Mouse (Mus musculus): ENCODE measurements around the gene Supv3l1. TPM values are rescaled to one million over a fixed set of nuclear protein-coding genes. Genes with fewer than 3 reads are reported as not detected.
"Not testable (repeated sequence)": the region's sequence is repeated elsewhere in the genome, so short reads cannot be mapped to it uniquely, and the experiment has no call there.

Supv3l1 gene
- 19.5 and 28.8 TPM in 2 replicates for polyA plus RNA-seq (2011; ENCODE audit: insufficient read depth, insufficient read length, low replicate concordance, missing spikeins)

DNA sequence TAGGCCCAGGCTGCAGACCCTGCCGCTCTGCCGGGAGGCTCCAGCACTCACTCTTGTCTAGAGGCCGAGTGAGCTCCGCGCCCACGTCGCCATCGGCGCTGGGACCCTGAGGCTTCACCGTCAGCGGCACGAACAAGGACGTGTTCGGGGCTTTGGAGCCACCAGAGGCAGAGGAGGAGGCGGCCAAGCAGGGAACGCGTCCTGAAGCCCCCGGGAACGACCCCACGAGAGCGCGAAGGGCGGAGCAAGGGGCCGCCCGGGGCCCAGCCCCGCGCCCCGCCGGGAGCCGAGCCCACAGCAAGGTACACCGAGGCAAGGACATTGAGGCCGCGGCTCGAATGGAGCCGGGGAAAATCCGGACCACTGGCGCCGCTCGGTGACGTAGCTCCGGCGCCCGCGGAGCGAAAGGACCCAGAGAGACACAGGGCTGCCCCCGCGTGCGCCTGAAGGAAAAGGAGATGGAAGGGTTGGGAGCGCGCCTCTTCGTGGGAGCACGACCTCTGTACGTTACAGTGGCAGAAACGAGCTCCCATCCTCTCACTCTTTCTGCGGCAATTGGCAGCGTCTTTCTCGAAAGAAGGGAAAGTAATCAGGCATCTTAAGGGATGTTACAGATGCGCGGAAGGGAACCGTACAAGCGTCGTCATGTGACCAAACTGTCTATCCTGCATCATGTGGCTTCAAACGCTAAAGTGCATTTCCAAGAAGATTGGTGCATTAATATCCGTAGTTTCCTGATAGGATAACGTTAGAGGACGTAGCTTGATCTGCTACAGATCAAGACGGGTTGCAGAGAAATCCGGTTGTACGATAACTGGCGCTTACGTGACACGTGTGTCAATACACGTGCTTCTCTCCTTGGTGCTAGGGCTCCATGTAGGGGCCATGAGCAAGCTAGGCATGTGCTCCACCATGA lies at the start of gene Supv3l1, which contains the start of gene 4930507D05Rik:
Supv3l1 (minus strand) TSS at position 375 of the 916 bp plus-strand sequence.
4930507D05Rik (plus strand) TSS at position 126 of the 916 bp plus-strand sequence.
- H3K27ac ChIP-seq (ENCODE audit: control insufficient read depth, insufficient read depth, low read depth, low read length, poor library complexity): peak within 1 kb of the TSS; percentile 95
- H3K4me1 ChIP-seq (ENCODE audit: control insufficient read depth, insufficient read depth, low read length): peaks cover 1% of the 10 kb centered on the region; the same call in 1 of the 2 replicates
- peak within 1 kb of the TSS; percentile 95 for H3K4me3 ChIP-seq (replicated peaks; ENCODE audit: control insufficient read depth, low read depth, low read length)
- TF ChIP-seq POLR2A (IDR thresholded peaks at IDR 0.05; ENCODE audit: borderline replicate concordance, control insufficient read depth, low read depth, low read length) (peak; percentile 65; the same call in 1 of the 2 replicates), CTCF (IDR thresholded peaks at IDR 0.05; ENCODE audit: control insufficient read depth, insufficient read depth, low read length) (no peak)
- WGBS: under 1% methylated on average over 73 of the region's 73 CpGs

DNA sequence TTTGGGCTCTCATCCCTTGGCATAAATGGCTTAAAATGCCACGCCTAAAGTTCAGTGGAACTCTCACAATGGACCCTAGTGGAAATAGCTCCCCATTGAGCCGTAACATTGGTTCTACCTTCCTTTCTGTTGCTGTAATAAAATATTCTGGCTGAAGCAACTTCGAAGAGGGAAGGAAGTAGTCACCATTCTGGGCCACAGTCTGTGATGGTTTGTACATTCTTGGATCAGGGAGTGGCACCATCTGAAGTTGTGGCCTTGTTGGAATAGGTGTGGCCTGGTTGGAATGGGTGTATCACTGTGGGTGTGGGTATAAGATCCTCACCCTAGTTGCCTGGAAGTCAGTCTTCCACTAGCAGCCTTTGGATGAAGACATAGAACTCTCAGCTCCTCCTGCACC lies 42.1 kb upstream of the Supv3l1 start:
- not testable (repeated sequence) for H3K4me3 ChIP-seq (replicated peaks; ENCODE audit: control insufficient read depth, low read depth, low read length); H3K4me1 ChIP-seq (ENCODE audit: control insufficient read depth, insufficient read depth, low read length); H3K27ac ChIP-seq (ENCODE audit: control insufficient read depth, insufficient read depth, low read depth, low read length, poor library complexity)
- 42% methylated on average over 3 of the region's 3 CpGs for WGBS

DNA sequence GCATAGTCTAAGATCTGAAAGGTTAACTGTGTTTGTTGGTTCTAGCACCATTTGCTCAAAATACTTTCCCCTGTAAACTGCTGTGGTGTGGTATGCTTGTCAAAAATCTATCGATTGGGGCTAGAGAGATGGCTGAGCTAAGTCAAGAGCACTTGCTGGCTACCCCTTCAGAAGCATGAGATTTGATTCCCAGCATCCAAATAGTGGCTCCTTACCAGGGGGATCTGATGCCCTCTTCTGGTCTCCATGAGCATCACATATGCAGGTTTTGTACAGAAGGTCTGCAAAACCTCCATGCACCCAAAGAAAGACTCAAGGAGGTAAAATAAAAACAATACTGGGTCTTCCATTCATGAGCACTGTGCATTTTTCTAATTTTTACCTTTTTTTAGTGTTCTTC lies 38.7 kb upstream of the Supv3l1 start:
- Histone ChIP-seq H3K4me1 (ENCODE audit: control insufficient read depth, insufficient read depth, low read length) (no peaks in the 10 kb centered on the region; the same call in 1 of the 2 replicates), H3K27ac (ENCODE audit: control insufficient read depth, insufficient read depth, low read depth, low read length, poor library complexity) (no peak overlapping the region), H3K4me3 (replicated peaks; ENCODE audit: control insufficient read depth, low read depth, low read length) (no peak overlapping the region)
- TF ChIP-seq POLR2A (IDR thresholded peaks at IDR 0.05; ENCODE audit: borderline replicate concordance, control insufficient read depth, low read depth, low read length) (no peak), CTCF (IDR thresholded peaks at IDR 0.05; ENCODE audit: control insufficient read depth, insufficient read depth, low read length) (peak; percentile 26; the same call in 1 of the 2 replicates)
- 17% methylated on average over 1 of the region's 1 CpGs for WGBS

DNA sequence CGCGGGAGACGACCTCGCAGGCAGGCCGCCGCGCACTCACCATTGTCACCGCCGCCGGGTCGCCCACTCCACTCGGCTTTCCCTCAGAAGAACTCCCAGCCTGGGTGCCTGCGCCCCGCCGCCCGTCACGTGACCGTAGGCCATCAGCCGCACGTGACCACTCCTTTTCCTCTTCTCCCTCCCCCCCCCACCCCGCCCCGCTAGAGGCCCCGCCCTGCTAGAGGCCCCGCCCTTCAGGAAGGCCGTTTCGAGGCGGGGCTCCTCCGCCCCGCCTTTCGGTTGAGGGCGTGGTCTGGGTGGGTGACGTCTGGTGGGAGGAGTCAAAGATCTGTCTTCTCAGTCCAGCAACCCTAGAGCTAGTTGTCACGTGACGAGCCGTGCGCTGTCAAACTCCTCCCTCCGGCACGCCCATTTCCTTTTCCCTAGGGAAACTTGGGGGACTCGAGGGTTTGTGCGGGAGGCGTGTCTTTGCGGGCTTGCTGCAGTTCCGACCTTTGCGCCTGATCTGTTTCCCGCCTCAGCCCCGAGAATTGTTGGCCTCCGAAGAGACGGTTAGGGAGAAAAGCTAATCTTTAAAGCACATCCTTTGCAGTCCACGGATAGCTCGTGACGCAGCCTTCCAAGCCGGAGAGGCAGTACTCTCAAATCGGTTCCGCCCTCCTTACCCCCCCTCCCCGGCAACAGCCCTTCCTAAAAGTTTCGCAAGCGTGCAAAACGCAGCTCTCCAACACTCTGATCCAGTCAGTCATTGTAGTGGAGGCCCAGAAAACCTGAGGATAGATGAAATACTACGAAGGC lies 37.3 kb upstream of the Supv3l1 start, which contains the start of gene Vps26a:
Vps26a (minus strand) TSS at position 188 of the 798 bp plus-strand sequence.
- WGBS: under 1% methylated on average over 55 of the region's 59 CpGs
- no peaks in the 10 kb centered on the region; the same call in 1 of the 2 replicates for H3K4me1 ChIP-seq (ENCODE audit: control insufficient read depth, insufficient read depth, low read length)
- TF ChIP-seq CTCF (IDR thresholded peaks at IDR 0.05; ENCODE audit: control insufficient read depth, insufficient read depth, low read length) (no peak), POLR2A (IDR thresholded peaks at IDR 0.05; ENCODE audit: borderline replicate concordance, control insufficient read depth, low read depth, low read length) (peak; percentile 60; the same call in 1 of the 2 replicates)
- H3K27ac ChIP-seq (ENCODE audit: control insufficient read depth, insufficient read depth, low read depth, low read length, poor library complexity): peak within 1 kb of the TSS; percentile 77
- peak within 1 kb of the TSS; percentile 93 for H3K4me3 ChIP-seq (replicated peaks; ENCODE audit: control insufficient read depth, low read depth, low read length)

DNA sequence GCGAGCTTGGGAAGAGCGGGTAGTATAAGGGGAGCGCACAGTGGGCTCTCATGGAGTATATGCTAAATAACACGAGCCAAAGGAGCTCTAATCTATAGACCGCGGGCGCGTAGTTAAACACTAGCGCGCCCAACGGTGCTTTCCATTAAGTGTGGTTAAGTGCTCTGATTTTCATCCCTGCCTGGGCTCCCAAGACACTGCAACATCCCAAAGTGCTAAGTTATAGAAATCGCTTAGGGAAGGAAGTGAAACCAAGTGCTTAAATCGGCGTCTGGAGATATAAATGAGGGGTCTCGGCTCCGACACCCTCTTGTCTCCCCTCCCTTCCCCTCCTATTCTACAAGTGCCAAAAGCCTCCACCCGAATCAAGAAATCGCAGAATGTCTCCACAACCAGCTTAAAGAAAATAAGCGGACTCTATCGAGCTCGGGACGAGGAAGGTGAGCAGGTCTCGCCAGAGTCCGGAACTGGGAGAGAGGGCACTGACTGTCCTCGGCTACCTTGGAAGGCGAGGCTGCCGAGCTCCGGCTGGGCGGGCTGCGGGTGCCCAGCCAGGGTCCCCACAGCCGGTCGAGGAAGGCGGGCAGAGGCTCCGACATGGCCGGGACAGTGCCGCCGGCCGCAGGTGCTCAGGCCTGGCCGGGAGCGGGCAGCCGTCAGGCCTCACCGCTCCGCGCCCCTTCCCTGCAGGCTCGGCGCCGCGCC lies 36.5 kb upstream of the Supv3l1 start:
- TF ChIP-seq CTCF (IDR thresholded peaks at IDR 0.05; ENCODE audit: control insufficient read depth, insufficient read depth, low read length) (no peak), POLR2A (IDR thresholded peaks at IDR 0.05; ENCODE audit: borderline replicate concordance, control insufficient read depth, low read depth, low read length) (no peak)
- peak overlapping the region; percentile 93 for H3K4me3 ChIP-seq (replicated peaks; ENCODE audit: control insufficient read depth, low read depth, low read length)
- H3K4me1 ChIP-seq (ENCODE audit: control insufficient read depth, insufficient read depth, low read length): no peaks in the 10 kb centered on the region; the same call in 1 of the 2 replicates
- under 1% methylated on average over 48 of the region's 48 CpGs for WGBS
- H3K27ac ChIP-seq (ENCODE audit: control insufficient read depth, insufficient read depth, low read depth, low read length, poor library complexity): peak overlapping the region; percentile 77

DNA sequence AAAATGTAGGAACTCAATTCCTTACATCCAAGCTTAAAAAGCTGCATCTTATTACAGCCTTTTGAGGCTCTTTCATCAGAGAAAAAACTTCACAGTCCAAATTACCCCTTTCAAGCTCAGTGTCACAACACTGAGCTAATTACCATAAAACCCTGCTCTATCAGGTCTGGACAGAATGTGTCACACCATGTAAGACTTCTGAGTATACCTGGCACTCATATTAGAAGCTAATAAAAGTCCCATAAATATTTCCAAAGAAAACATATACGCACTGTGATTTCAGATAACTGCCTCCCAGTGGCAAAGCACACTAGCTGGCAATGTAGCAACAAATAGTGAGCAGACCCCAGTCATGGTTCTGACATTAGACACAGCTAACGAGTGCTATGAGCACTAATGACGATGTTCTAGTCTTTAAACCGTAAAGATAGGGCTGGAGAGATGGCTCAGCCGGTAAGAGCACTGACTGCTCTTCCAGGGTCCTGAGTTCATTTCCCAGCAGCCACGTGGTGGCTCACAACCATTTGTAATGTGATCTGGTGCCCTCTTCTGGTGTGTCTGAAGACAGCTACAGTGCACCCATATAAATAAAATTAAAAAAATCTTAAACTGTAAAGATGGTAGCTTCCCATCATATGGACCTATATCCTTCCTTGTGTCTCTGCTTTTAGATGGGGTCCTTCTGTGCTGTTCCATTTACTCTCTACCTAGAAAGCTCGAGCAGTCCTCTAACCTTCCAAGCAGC lies 31.7 kb upstream of the Supv3l1 start:
- Histone ChIP-seq H3K4me1 (ENCODE audit: control insufficient read depth, insufficient read depth, low read length) (no peaks in the 10 kb centered on the region; the same call in 1 of the 2 replicates), H3K27ac (ENCODE audit: control insufficient read depth, insufficient read depth, low read depth, low read length, poor library complexity) (no peak overlapping the region), H3K4me3 (replicated peaks; ENCODE audit: control insufficient read depth, low read depth, low read length) (no peak overlapping the region)
- 76% methylated on average over 7 of the region's 7 CpGs for WGBS
- no peak for TF ChIP-seq CTCF (IDR thresholded peaks at IDR 0.05; ENCODE audit: control insufficient read depth, insufficient read depth, low read length)

DNA sequence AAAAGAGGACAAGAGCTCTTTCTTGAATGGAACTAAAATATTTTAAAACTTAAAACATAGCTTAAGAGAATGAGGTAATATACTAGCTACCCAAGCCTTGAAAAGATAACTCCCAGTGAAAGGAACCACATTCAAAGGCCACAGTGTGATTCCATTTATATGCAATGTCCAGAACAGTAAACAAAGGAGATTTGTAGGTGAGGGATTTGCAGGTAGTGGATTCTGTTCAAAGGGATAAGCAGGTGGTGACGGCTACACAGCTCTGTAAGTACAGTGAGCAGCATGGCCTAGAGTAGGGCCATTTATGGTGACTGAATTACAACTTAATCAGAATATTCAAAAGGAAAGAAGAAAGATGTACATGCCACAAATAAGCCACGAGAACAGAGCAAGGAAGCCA lies 27.4 kb upstream of the Supv3l1 start:
- WGBS: 69% methylated on average over 2 of the region's 2 CpGs
- no peaks in the 10 kb centered on the region; the same call in 1 of the 2 replicates for H3K4me1 ChIP-seq (ENCODE audit: control insufficient read depth, insufficient read depth, low read length)
- H3K27ac ChIP-seq (ENCODE audit: control insufficient read depth, insufficient read depth, low read depth, low read length, poor library complexity): no peak overlapping the region
- no peak for TF ChIP-seq POLR2A (IDR thresholded peaks at IDR 0.05; ENCODE audit: borderline replicate concordance, control insufficient read depth, low read depth, low read length)
- no peak for TF ChIP-seq CTCF (IDR thresholded peaks at IDR 0.05; ENCODE audit: control insufficient read depth, insufficient read depth, low read length)
- H3K4me3 ChIP-seq (replicated peaks; ENCODE audit: control insufficient read depth, low read depth, low read length): no peak overlapping the region

All from bone marrow, adult 2 months (tissue).